Mouse (Mus musculus): ENCODE results near the gene Six6. TPM values are rescaled to one million over a fixed set of nuclear protein-coding genes. Genes with fewer than 3 reads are reported as not detected.

Six6 gene
- polyA plus RNA-seq, 1 experiment from 2014 or later, result not detected

DNA sequence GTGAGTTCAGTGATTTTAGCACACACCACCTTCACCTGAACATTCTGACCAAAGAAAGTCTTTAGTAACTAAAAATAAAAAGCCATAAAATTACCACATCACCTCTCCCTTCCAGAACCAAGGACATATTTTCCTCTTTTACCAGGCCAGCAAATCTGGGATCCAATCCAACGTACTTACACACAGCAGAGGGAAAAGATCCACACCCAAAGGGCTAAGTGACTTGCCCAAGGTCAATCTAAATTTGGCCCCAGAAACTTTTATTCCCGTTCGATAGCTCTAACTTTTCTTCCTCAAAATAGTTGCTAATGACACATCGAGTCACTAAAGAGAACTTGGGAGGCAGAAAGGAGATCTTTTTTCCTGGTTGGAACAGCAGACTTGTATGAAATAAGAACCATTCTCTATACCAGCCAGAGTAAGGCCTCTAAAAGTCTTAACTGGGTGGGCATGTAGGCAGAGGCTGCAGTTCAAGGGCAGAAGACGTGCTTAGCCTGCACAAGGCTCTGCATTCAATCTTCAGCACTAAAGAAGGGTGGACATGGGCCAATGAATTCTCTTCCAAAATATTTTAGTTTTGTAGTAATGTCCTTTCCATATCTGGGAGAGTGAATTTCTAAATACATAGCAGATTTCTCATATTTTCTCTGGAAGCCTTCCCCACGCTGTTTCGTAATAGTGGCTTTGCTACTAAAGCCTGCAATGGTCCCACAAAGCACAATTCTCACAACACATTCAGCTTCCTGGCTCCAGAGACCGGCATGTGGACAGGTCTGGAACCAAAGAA, 43.6 kb downstream of the Six6 start:
- H3K36me3 ChIP-seq (ENCODE audit: control insufficient read depth, insufficient read depth), result no peaks in the 10 kb centered on the region

More for the DNA sequence above, 43.6 kb downstream of the Six6 start:
- no peak for ATAC-seq
- WGBS, result 73% methylated on average over 8 of the region's 8 CpGs
- Histone ChIP-seq H3K9me3 (ENCODE audit: control insufficient read depth) (no peaks in the 10 kb centered on the region), H3K9ac (ENCODE audit: low read depth, low read length) (no peak overlapping the region), H3K27me3 (replicated peaks; ENCODE audit: control insufficient read depth, insufficient read depth, low read length) (no peaks in the 10 kb centered on the region), H3K4me3 (ENCODE audit: low read depth, low read length) (no peak overlapping the region), H3K27ac (ENCODE audit: low read depth, low read length) (no peak overlapping the region), H3K4me1 (replicated peaks; ENCODE audit: control insufficient read depth, insufficient read depth, low read length) (no peaks in the 10 kb centered on the region), H3K4me2 (replicated peaks; ENCODE audit: low read depth) (no peak overlapping the region)
- TF ChIP-seq CTCF (IDR thresholded peaks at IDR 0.05; ENCODE audit: low read depth), result no peak

Other genes with a start within 250 kb of the Six6 start
- gene Ppm1a, start 182.4 kb upstream of the Six6 start, polyA plus RNA-seq (2015; fragmentation: Nextera tagmentation; extraction: Ambion mirVana), result 73.1 and 73.8 TPM in 2 replicates
- gene 4930447C04Rik, start 882 bp downstream of the Six6 start, polyA plus RNA-seq (2015; fragmentation: Nextera tagmentation; extraction: Ambion mirVana), result 0.59 and 0.61 TPM in 2 replicates
- not detected in 2 replicates for gene Six1, start 114.0 kb downstream of the Six6 start, polyA plus RNA-seq (2015; fragmentation: Nextera tagmentation; extraction: Ambion mirVana)
- 0.03 and 0.05 TPM in 2 replicates for gene Six4, start 173.6 kb downstream of the Six6 start, polyA plus RNA-seq (2015; fragmentation: Nextera tagmentation; extraction: Ambion mirVana)
- gene Mnat1, start 183.8 kb downstream of the Six6 start, polyA plus RNA-seq (2015; fragmentation: Nextera tagmentation; extraction: Ambion mirVana), result 14.8 and 15.2 TPM in 2 replicates

All from intestine, postnatal 0 days (tissue).